Mouse (Mus musculus) intestine, embryonic 14.5 days (tissue): ENCODE data around the gene Tex37. TPM values are rescaled to one million over a fixed set of nuclear protein-coding genes. Genes with fewer than 3 reads are reported as not detected.

Experiments
- ATAC-seq: fragments of 200-750 bp; cut with Nextera tagmentation; replicated peaks from 2 replicates; pipeline ENCODE4 v1.8.0; 2017; ENCODE audit warnings: low read depth, moderate number of reproducible peaks, moderate TSS enrichment, moderate library complexity; ENCODE audit not compliant: low FRiP score, low TSS enrichment
- DNase-seq: peaks from one replicate; pipeline ENCODE4 v3.0.0-alpha.2; 2018; ENCODE audit warnings: low spot score
- H3K27ac ChIP-seq: fragments of 300-500 bp; sonication (generic); 2 replicates; pipeline ENCODE4 v1.5.1; 2014; ENCODE audit warnings: low read depth, mild to moderate bottlenecking, control low read depth
- H3K27me3 ChIP-seq: fragments of 300-500 bp; sonication (generic); replicated peaks from 2 replicates; pipeline ENCODE4 v1.6.1; 2014; ENCODE audit warnings: low read length, control low read depth; ENCODE audit not compliant: control insufficient read depth, insufficient read depth
- H3K36me3 ChIP-seq: fragments of 300-500 bp; sonication (generic); 2 replicates; pipeline ENCODE4 v1.6.1; 2014; ENCODE audit warnings: low read length, control low read depth; ENCODE audit not compliant: control insufficient read depth, insufficient read depth
- H3K4me1 ChIP-seq: fragments of 300-500 bp; sonication (generic); replicated peaks from 2 replicates; pipeline ENCODE4 v1.6.1; 2014; ENCODE audit warnings: low read length, control low read depth, mixed read lengths; ENCODE audit not compliant: control insufficient read depth, insufficient read depth
- H3K4me2 ChIP-seq: fragments of 300-500 bp; sonication (generic); 2 replicates; pipeline ENCODE4 v1.6.1; 2014; ENCODE audit warnings: low read length
- H3K4me3 ChIP-seq: fragments of 300-500 bp; sonication (generic); 2 replicates; pipeline ENCODE4 v1.5.1; 2014; ENCODE audit warnings: low read depth, low read length, control low read depth, mixed read lengths
- H3K9ac ChIP-seq: fragments of 300-500 bp; sonication (generic); 2 replicates; pipeline ENCODE4 v1.6.1; 2014; ENCODE audit warnings: mild to moderate bottlenecking, low read length
- H3K9me3 ChIP-seq: fragments of 300-500 bp; sonication (generic); 2 replicates; pipeline ENCODE4 v1.6.1; 2016; ENCODE audit warnings: low read length, control low read depth; ENCODE audit not compliant: control insufficient read depth
- WGBS: fragments of 180-500 bp; shearing (Covaris S2); extraction: QIAGEN DNeasy Blood & Tissue Kit; methylation state at CpG from one replicate; pipeline ENCODE4 v1.1.7; 2014; 5-methylcytosine and 5-hydroxymethylcytosine counted together
- polyA plus RNA-seq: library from polyadenylated mRNA; unstranded; fragments of >200 nt; fragmentation: Nextera tagmentation; extraction: Ambion mirVana; gene quantifications from 2 replicates; pipeline ENCODE4 v1.2.1, GENCODE M21; 2014

Tex37 gene
- polyA plus RNA-seq, 1 experiment from 2014 or later = not detected

DNA sequence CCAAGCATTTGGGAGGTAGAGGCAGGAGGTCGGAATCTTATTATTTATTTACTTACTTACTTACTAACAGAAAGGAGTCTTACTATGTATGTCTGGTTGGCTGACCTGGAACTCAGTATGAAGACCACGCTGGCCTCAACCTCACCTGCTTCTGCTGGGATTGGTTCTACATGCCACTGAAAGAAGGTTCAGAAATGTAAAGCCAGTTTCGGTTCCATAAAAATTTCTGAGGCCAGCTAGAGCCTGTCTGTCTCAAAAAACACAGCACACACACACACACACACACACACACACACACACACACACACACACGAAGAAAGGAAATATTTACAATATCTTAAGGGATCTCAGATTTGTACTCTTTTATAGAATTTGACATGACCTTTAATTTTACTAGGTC lies 8.4 kb downstream of the Tex37 start:
- 71% methylated on average over 4 of the region's 4 CpGs for WGBS
- Histone ChIP-seq H3K4me1 (no peaks in the 10 kb centered on the region; the same call in 1 of the 2 replicates), H3K27ac (no peak overlapping the region), H3K4me2 (no peak overlapping the region), H3K4me3 (no peak overlapping the region), H3K27me3 (0 out of 2 replicates have a peak, but pooled peaks cover 2% of the 10 kb centered on the region), H3K9ac (no peak overlapping the region), H3K9me3 (no peaks in the 10 kb centered on the region), H3K36me3 (peaks cover 14% of the 10 kb centered on the region)
- ATAC-seq (no peak), DNase-seq (no peak)

DNA sequence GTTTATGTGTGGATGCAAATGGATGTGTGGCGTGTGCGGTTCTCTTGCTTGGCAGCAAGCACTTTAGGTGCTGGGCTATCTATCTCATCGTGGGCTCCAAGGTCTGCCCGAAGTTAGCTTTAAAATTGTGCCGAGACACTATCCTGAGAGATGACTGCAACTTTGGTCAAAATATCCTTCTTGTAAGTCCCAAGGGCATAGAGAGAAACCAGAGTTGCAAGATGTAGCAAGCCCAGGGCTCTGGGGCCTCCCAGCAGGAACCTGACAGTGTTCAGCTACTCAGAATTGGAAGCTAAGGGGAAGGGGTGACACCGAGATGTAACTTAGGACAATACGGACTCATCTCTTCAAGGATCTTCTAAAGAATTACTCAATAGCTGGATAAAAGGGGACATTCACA lies 9.2 kb downstream of the Tex37 start:
- WGBS = 92% methylated on average over 7 of the region's 7 CpGs
- H3K27me3 ChIP-seq = 0 out of 2 replicates have a peak, but pooled peaks cover 2% of the 10 kb centered on the region

DNA sequence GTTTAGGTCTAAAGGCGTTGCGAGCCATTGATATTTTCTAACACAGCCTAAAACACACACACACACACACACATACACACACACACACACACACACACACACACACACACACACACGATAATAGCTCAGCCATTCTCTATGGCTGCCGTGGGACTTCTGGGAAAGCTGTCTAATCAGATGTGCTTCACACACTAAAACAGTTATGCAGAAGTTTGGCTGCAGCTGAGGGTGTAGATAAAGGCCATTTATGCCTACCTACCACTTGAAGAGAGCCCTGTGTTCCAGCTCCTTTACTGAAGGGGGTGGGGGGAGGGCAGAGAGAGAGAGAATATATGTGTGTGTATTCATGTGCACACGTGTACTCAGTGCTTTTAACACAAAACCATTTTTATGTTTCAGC lies 15.0 kb downstream of the Tex37 start:
- no peak for DNase-seq
- H3K27me3 ChIP-seq = no peaks in the 10 kb centered on the region
- H3K27ac ChIP-seq = no peak overlapping the region
- H3K4me3 ChIP-seq = no peak overlapping the region
- no peaks in the 10 kb centered on the region for H3K4me1 ChIP-seq
- no peak overlapping the region for H3K9ac ChIP-seq
- no peak overlapping the region for H3K4me2 ChIP-seq
- 87% methylated on average over 5 of the region's 5 CpGs for WGBS
- ATAC-seq = no peak
- H3K36me3 ChIP-seq = peaks cover 53% of the 10 kb centered on the region
- no peaks in the 10 kb centered on the region for H3K9me3 ChIP-seq

More for the DNA sequence above, 9.2 kb downstream of the Tex37 start:
- DNase-seq (no peak), ATAC-seq (no peak)
- H3K4me1 ChIP-seq = no peaks in the 10 kb centered on the region; the same call in 1 of the 2 replicates
- H3K27ac ChIP-seq = no peak overlapping the region
- peaks cover 16% of the 10 kb centered on the region for H3K36me3 ChIP-seq
- no peak overlapping the region for H3K4me3 ChIP-seq
- H3K9me3 ChIP-seq = no peaks in the 10 kb centered on the region
- H3K9ac ChIP-seq = no peak overlapping the region
- H3K4me2 ChIP-seq = no peak overlapping the region

- Histone ChIP-seq H3K4me1 (no peaks in the 10 kb centered on the region), H3K4me2 (no peak overlapping the region), H3K27me3 (no peaks in the 10 kb centered on the region), H3K9me3 (no peaks in the 10 kb centered on the region), H3K9ac (no peak overlapping the region), H3K27ac (no peak overlapping the region), H3K4me3 (no peak overlapping the region), H3K36me3 (peaks cover 63% of the 10 kb centered on the region)
- no peak for ATAC-seq
- WGBS = 65% methylated on average over 8 of the region's 8 CpGs
- no peak for DNase-seq
Observed at GRCm38 (mm10) chr6:70899594-70900003, 19.1 kb downstream of the Tex37 start.

- no peaks in the 10 kb centered on the region for H3K27me3 ChIP-seq
- H3K9me3 ChIP-seq = no peaks in the 10 kb centered on the region
- peaks cover 66% of the 10 kb centered on the region for H3K36me3 ChIP-seq
- no peak overlapping the region for H3K9ac ChIP-seq
- no peak for DNase-seq
- no peak overlapping the region for H3K4me2 ChIP-seq
- no peaks in the 10 kb centered on the region for H3K4me1 ChIP-seq
- no peak for ATAC-seq
- no peak overlapping the region for H3K4me3 ChIP-seq
- 75% methylated on average over 6 of the region's 6 CpGs for WGBS
- H3K27ac ChIP-seq = no peak overlapping the region
Observed at GRCm38 (mm10) chr6:70898166-70898565, 20.6 kb downstream of the Tex37 start.

DNA sequence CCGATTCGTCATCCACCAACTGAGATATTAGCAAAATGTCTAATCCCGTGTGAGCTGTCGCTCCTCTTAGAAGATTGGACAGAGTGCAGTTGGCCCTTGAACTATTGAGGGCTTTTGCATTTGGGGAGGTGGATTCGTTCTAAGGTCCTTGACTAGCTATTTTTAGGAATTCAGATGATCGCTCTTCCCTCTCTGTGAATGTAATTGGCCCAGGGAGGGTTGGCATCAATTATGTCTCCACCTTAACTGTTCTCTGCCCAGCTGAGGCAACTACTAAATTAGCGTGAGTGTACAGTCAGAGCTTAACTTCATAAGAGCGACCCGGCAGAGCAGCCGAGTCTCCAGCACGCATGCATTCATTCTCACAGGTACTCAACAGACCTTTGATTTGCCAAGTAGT lies 30.7 kb downstream of the Tex37 start:
- no peak overlapping the region for H3K9ac ChIP-seq
- ATAC-seq = no peak
- no peak overlapping the region for H3K4me3 ChIP-seq
- H3K27me3 ChIP-seq = no peaks in the 10 kb centered on the region
- no peak overlapping the region for H3K4me2 ChIP-seq
- H3K9me3 ChIP-seq = no peaks in the 10 kb centered on the region
- no peak overlapping the region for H3K27ac ChIP-seq
- no peak for DNase-seq
- no peaks in the 10 kb centered on the region for H3K4me1 ChIP-seq
- 90% methylated on average over 11 of the region's 11 CpGs for WGBS
- H3K36me3 ChIP-seq = peaks cover 92% of the 10 kb centered on the region

DNA sequence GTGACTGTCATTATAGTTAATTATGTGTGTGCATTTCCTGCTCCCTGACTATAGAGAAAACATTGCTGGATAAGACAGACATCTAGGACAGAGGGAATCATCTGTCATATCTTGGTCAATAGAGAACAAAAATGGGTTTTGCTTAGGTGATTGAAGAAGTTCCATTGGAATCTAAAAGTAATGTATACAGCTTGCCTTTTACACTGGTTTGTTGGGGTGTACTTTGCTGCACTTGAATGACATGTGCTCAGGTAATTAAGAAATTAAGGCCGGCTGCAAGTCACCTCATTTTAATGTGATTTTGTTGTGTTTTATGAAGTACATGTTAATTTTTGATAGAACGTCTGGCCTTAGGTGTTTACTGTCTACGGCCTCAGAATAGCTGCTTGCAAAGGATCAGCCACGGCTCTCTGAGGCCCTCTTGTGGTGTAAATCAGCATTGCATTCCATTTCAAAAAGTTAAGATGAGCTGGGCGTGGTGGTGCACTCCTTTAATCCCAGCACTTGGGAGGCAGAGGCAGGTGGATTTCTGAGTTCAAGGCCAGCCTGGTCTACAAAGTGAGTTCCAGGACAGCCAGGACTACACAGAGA lies 37.9 kb downstream of the Tex37 start:
- H3K9ac ChIP-seq = no peak overlapping the region
- H3K27me3 ChIP-seq = no peaks in the 10 kb centered on the region
- H3K9me3 ChIP-seq = no peaks in the 10 kb centered on the region
- H3K4me2 ChIP-seq = no peak overlapping the region
- no peak for ATAC-seq
- H3K36me3 ChIP-seq = peaks cover 53% of the 10 kb centered on the region
- no peaks in the 10 kb centered on the region for H3K4me1 ChIP-seq
- H3K27ac ChIP-seq = no peak overlapping the region
- 16% methylated on average over 5 of the region's 5 CpGs for WGBS
- DNase-seq = peak; percentile 88
- no peak overlapping the region for H3K4me3 ChIP-seq

DNA sequence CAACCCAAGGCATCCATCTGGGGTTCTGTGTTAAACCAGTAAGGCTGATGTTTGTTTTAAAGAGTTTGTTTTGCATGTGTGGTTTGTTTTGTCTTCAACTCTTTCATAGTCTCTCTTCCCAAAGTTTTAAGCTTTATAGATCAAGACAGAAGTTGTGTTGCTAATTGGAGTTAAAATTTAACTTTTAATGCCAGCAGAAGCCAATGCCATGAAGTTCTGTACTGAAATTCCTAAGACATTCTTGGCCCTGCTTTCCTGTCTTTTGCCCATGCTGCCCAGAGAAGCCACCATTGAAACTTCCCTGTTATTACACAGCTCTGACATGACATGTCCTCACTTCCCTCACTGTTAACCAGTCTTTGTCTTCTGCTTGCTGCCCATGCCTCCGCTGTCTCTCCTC lies 43.7 kb downstream of the Tex37 start:
- Histone ChIP-seq H3K4me2 (no peak overlapping the region), H3K4me3 (no peak overlapping the region), H3K9ac (no peak overlapping the region), H3K36me3 (peaks cover 14% of the 10 kb centered on the region), H3K27ac (no peak overlapping the region), H3K27me3 (no peaks in the 10 kb centered on the region), H3K9me3 (no peaks in the 10 kb centered on the region), H3K4me1 (peaks cover 10% of the 10 kb centered on the region)
- ATAC-seq (no peak), DNase-seq (no peak)
- 77% methylated on average over 1 of the region's 1 CpGs for WGBS

DNA sequence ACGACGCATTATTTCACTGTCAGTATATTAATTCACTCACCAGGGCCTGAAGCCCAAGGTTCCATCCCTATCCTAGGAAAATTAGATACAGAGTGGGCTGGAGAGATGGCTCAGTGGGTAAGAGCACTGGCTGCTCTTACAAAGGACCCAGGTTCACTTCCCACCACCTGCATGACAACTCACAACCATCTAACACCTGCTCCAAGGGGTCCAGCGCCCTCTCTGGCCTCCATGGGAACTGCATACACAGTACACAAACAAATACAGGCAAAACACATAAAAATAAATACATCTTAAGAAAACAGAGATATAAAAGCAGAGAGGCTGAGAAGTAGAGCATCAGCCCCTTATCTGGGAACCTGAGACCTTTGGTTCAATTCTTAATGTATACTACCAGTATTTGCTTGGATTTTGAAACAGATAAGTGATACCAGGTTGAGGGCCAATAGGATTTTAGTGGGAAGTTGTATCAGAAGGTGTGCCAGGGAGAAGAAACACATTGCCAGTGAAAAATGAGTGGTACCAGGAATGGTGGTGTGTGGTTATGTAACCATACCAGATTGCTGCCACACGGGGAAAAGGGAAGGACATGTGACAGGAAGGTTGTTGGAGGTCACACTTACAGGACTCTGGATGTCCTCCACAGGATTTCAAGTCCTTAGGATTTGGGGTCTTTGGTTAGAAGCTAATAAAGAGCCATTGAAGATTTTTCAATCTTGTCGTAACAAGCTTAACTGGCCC lies 44.5 kb downstream of the Tex37 start:
- Histone ChIP-seq H3K27me3 (no peaks in the 10 kb centered on the region), H3K9ac (no peak overlapping the region), H3K4me2 (no peak overlapping the region), H3K9me3 (no peaks in the 10 kb centered on the region), H3K4me1 (peaks cover 10% of the 10 kb centered on the region), H3K4me3 (no peak overlapping the region), H3K27ac (no peak overlapping the region), H3K36me3 (peaks cover 6% of the 10 kb centered on the region)
- ATAC-seq = no peak
- 73% methylated on average over 5 of the region's 5 CpGs for WGBS
- DNase-seq = no peak
